Mouse (Mus musculus) erythroblast, embryonic 14.5 days (primary cell): ENCODE measurements around the gene Asxl1. TPM values are rescaled to one million over a fixed set of nuclear protein-coding genes. Genes with fewer than 3 reads are reported as not detected.

ENCODE experiments used
- H3K27me3 ChIP-seq: 2 replicates; pipeline ENCODE4 v1.6.1; 2012; ENCODE audit warnings: inconsistent platforms; ENCODE audit not compliant: control insufficient read depth
- H3K36me3 ChIP-seq: 2 replicates; pipeline ENCODE4 v1.6.1; 2012; ENCODE audit warnings: mild to moderate bottlenecking, inconsistent platforms; ENCODE audit not compliant: control insufficient read depth
- H3K4me1 ChIP-seq: 2 replicates; pipeline ENCODE4 v1.6.1; 2012; ENCODE audit warnings: inconsistent platforms; ENCODE audit not compliant: control insufficient read depth
- H3K4me3 ChIP-seq: replicated peaks from 2 replicates; pipeline ENCODE3; 2012; ENCODE audit warnings: moderate library complexity, mild to moderate bottlenecking, inconsistent platforms
- H3K9me3 ChIP-seq: 2 replicates; pipeline ENCODE4 v1.6.1; 2012; ENCODE audit warnings: low read length, inconsistent platforms, mixed read lengths; ENCODE audit not compliant: control insufficient read depth
- GATA1 ChIP-seq: IDR thresholded peaks from 2 replicates; pipeline ENCODE4 v1.6.1; 2012; ENCODE audit warnings: low read length, inconsistent platforms, mixed read lengths
- TAL1 ChIP-seq: IDR thresholded peaks from 3 replicates; pipeline ENCODE4 v1.6.1; 2012; ENCODE audit warnings: low read length, inconsistent platforms, mixed read lengths
- polyA plus RNA-seq: library from polyadenylated mRNA; stranded (reverse); fragments of >175 nt; gene quantifications from 2 replicates; pipeline ENCODE4 v1.2.3, GENCODE M21; 2012

Asxl1 gene
- polyA plus RNA-seq, 1 experiment: 0.97 TPM

DNA sequence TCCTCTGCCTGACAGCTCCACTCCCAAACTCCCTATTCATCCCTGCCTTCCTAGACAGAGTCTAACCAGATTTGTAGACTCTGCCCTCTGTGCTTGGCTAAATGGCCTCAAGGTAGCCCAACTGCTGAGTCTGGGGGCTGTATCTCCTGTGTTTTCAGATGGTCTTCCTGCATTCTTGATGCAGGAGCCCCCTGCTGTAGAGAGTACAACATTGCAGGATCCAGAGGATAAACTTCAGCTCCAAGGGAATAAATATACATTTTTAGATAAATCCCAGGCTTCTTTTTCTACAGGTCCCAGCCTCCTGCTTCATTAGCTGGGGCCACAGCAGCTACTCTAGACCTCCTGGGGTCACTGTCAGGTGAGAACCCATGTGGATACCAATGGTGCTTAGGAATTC lies 75.6 kb downstream of the Asxl1 start:
- peaks cover 19% of the 10 kb centered on the region for H3K4me1 ChIP-seq
- H3K27me3 ChIP-seq: no peaks in the 10 kb centered on the region
- H3K9me3 ChIP-seq: no peaks in the 10 kb centered on the region
- no peak for TF ChIP-seq TAL1
- H3K4me3 ChIP-seq: no peak overlapping the region
- peaks cover 86% of the 10 kb centered on the region for H3K36me3 ChIP-seq

DNA sequence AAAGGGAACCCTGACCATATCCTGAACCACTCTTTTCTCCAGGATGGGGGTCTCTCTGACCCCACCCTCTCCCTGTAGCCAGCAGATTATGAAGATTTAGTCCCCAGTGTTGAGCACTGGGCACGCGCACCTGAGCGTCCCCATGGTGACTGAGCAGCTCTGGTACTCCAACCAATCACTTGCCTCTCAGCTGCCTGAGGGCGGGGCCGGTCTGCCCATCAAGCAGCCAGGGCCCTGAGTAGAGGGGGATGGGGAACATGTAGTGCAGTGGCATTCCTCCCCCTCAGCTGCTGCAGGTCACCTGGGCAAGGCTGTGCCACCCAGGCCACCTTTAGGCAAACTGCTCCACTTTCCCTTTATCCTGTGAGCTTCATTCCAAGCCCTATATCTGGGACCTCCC lies 76.4 kb downstream of the Asxl1 start:
- Histone ChIP-seq H3K4me1 (peaks cover 24% of the 10 kb centered on the region), H3K4me3 (no peak overlapping the region), H3K9me3 (no peaks in the 10 kb centered on the region), H3K27me3 (no peaks in the 10 kb centered on the region), H3K36me3 (peaks cover 82% of the 10 kb centered on the region)
- no peak for TF ChIP-seq TAL1
- TF ChIP-seq GATA1: no peak

DNA sequence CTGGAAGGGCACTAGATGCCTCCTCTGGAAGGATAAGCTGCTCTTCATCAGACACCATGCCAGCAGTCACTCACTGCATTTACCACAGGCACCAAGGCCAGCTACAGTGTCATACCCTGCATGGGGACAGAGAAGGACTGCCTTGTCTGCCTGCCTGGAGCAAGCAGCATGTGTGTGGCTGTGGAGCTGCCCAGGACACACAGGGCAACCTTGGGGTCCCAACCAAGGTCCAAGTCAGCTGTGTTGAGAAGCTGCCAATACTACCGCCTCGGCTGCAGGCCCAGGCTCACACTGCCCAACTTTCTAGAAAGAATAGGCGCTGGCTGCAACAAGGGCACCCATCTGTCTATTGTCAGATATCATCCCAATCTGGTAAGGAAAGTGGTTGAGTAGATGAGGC lies 77.5 kb downstream of the Asxl1 start:
- Histone ChIP-seq H3K4me1 (peaks cover 31% of the 10 kb centered on the region), H3K36me3 (peaks cover 78% of the 10 kb centered on the region)

DNA sequence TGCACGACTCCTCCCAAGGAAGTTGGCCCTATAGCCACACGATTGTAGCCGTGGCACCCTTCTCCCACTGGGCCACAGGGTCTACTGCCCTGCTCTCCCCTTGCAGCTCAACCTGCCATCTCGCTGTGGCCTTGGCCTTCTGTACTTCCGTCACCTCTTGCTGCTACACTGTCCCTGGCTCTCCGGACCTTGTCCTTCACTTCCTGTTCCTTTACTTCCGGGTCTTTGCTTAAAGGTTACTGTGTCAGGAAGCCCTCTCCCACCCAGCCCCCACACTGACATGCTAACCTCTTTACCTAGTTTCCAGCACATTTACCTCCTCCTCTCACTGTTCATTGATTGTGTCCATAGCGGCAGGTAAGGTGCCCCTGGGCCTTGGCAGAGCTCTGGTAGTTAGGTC lies 78.9 kb downstream of the Asxl1 start:
- Histone ChIP-seq H3K4me1 (peaks cover 41% of the 10 kb centered on the region), H3K27me3 (no peaks in the 10 kb centered on the region), H3K9me3 (no peaks in the 10 kb centered on the region), H3K4me3 (no peak overlapping the region), H3K36me3 (peaks cover 78% of the 10 kb centered on the region)
- TF ChIP-seq TAL1 (no peak), GATA1 (no peak)

More for the DNA sequence above, 77.5 kb downstream of the Asxl1 start:
- Histone ChIP-seq H3K27me3 (no peaks in the 10 kb centered on the region), H3K9me3 (no peaks in the 10 kb centered on the region), H3K4me3 (no peak overlapping the region)
- no peak for TF ChIP-seq TAL1
- TF ChIP-seq GATA1: no peak

DNA sequence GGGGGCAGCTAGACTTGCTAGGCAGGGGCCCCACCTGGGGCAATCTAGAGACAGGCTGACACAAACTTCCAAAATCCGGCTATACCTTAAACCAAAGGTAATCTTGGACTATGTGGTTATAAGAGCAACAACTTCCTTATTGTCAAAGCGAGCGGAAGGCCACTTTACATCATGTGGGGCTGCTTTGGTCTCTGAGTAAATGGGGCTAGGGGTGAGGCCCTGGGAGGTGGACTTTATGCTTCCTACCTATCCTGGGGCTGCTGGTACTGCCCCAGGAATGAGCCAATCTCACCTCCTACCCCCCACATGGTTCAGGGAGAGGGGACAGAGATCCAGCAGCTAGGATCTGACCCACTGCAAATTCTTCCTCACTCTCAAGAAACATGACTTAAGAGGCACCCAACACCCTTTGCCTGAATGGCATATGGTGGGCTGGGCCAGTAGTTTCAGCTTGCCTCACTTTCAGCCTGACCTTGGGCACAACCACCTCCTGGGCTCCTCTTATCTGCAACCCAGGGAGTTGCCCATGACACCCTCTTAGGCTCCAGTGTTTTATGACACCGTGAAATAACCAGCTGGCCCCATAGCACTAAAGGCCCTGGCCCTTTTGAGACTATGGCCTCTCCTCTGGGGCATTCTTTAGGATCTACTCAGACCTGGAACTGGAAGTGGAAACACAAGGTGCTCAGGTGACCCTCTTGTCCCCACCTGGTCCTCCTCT lies 79.7 kb downstream of the Asxl1 start:
- peaks cover 78% of the 10 kb centered on the region for H3K36me3 ChIP-seq
- no peak for TF ChIP-seq TAL1
- no peak for TF ChIP-seq GATA1
- H3K4me1 ChIP-seq: peaks cover 41% of the 10 kb centered on the region
- H3K4me3 ChIP-seq: no peak overlapping the region
- H3K9me3 ChIP-seq: no peaks in the 10 kb centered on the region
- H3K27me3 ChIP-seq: no peaks in the 10 kb centered on the region

DNA sequence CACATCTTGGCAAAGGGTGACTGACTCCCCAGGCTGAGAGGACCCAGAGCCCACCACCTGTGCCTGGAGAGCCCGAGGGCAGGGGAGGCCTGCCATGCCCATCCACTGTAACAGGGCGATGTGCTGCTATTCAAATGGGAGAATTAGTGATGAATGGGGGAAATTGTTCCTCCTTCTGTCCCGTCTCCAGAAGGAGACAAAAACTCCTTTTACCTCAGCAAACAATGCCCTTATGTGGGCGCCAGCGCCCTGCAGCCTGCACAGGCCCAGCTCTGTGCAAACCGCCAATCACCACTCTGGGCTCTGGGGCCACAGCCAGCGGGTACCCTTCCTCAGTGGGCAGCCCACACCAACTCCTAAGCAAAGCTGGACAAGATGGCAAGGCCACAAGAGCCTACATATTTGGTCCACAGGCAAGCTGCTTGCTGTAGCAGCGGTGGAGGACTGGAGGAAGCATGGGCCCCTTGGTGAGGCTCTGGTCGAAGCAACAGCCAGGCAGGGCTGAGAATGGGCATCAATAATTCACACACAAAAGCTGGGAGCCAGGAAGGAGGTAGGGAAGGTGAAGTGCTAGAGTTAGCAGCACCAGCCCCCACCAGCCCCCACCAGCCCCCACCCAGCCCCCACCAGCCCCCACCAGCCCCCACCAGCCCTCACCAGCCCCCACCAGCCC lies 80.5 kb downstream of the Asxl1 start:
- Histone ChIP-seq H3K9me3 (no peaks in the 10 kb centered on the region), H3K4me1 (peaks cover 41% of the 10 kb centered on the region), H3K36me3 (peaks cover 78% of the 10 kb centered on the region), H3K27me3 (no peaks in the 10 kb centered on the region), H3K4me3 (no peak overlapping the region)
- no peak for TF ChIP-seq GATA1
- no peak for TF ChIP-seq TAL1

DNA sequence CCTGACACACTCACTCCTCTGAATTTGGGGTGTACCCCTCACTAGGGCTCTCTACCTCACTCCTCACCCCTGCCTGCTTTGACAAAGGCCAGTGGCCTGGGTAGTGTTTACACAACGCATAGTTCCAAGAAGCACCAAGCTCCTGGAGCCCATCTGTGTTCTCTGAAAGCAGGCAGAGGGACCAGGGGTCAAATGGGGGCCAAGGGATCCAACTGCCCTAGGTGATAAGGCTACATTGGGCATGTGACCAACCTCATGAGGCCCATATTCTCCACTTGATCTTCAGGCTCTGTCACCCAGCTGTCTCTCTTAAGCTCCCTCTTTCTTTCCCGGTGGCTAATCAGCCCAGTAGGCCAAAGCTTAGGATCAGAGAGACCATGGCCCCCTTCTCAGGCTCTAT lies 81.3 kb downstream of the Asxl1 start:
- TF ChIP-seq TAL1 (no peak), GATA1 (no peak)
- Histone ChIP-seq H3K36me3 (peaks cover 84% of the 10 kb centered on the region), H3K4me1 (peaks cover 41% of the 10 kb centered on the region), H3K9me3 (no peaks in the 10 kb centered on the region), H3K27me3 (no peaks in the 10 kb centered on the region), H3K4me3 (no peak overlapping the region)

DNA sequence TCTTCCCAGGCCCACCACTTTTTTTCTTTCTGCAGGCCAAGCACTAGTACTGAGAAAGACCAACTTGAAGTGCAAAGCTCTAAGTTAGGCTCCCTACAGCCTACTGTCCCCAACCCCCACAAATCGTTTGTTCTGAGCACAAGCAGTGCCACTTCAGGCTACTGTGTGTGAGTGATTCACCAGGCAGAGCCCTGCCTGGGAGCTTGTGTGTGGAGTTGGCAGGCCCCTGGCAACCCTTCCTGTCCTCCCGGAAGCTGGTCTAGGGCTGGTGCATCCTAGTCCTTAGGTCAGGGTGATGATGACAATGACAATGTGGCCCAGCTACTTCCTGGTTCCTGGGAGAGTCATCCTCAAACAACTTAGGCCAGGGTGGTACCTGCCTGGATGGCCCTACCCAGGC lies 82.9 kb downstream of the Asxl1 start:
- peaks cover 41% of the 10 kb centered on the region for H3K4me1 ChIP-seq
- peaks cover 87% of the 10 kb centered on the region for H3K36me3 ChIP-seq
- no peaks in the 10 kb centered on the region for H3K27me3 ChIP-seq
- no peak overlapping the region for H3K4me3 ChIP-seq
- H3K9me3 ChIP-seq: no peaks in the 10 kb centered on the region
- TF ChIP-seq GATA1 (no peak), TAL1 (no peak)

DNA sequence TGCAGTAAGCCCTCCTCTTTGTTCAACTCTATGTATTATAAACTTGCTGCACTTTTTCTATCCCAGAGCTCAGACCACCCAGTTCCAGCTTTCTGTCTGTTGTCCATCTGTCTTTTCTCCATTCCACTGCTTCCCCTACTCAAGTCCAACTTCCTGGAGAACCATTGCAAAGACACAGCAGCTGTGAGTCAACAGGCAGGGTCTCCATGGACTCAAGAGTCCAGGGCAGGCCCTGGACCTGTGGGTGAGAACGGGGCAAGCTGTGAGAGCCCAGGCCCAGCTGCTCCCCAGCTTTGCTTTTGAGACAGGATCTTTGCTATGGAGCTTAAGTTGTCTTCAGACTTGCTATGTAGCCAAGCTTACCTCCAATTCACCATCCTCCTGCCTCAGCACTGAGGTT lies 84.9 kb downstream of the Asxl1 start:
- H3K4me1 ChIP-seq: peaks cover 33% of the 10 kb centered on the region
- no peak overlapping the region for H3K4me3 ChIP-seq
- H3K9me3 ChIP-seq: no peaks in the 10 kb centered on the region
- peaks cover 88% of the 10 kb centered on the region for H3K36me3 ChIP-seq
- TF ChIP-seq GATA1: no peak
- TF ChIP-seq TAL1: no peak
- H3K27me3 ChIP-seq: no peaks in the 10 kb centered on the region

DNA sequence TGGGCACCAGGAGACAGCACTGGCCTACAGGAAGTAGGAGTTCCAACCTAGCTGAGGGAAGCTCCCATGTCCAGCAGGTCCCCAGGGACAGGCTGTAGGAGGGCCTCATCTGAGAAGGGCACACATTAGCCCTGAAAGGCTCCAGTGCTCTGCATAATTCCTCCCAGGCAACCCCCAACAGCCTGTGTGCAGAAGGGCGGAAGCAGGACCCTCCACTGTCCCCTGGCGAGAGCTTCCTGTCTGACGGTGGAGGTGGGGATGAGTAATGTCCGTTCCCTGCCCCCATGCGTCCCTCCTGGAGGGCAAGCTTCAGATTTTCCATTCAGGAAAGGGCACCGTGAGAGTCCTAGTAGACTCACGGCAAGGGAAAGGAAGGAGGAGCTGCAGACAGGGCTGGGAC lies 86.9 kb downstream of the Asxl1 start:
- Histone ChIP-seq H3K4me1 (peaks cover 32% of the 10 kb centered on the region), H3K36me3 (peaks cover 95% of the 10 kb centered on the region), H3K27me3 (no peaks in the 10 kb centered on the region), H3K4me3 (no peak overlapping the region), H3K9me3 (no peaks in the 10 kb centered on the region)
- TF ChIP-seq GATA1 (no peak), TAL1 (no peak)
